Mouse (Mus musculus) thymus, adult 2 months (tissue): ENCODE data around the gene Kcns1. TPM values are rescaled to one million over a fixed set of nuclear protein-coding genes. Genes with fewer than 3 reads are reported as not detected.

ENCODE experiments used
- DNase-seq: peaks from one replicate; pipeline ENCODE4 v3.0.0; 2021
- H3K27ac ChIP-seq: fragments of 200-500 bp; 2 replicates; pipeline ENCODE4 v1.5.1; 2012; ENCODE audit warnings: low read length, control low read depth; ENCODE audit not compliant: control insufficient read depth, insufficient read depth
- H3K27me3 ChIP-seq: fragments of 200-500 bp; 2 replicates; pipeline ENCODE4 v1.6.1; 2012; ENCODE audit warnings: mild to moderate bottlenecking, low read length, moderate library complexity, mixed read lengths; ENCODE audit not compliant: control insufficient read depth, insufficient read depth
- H3K36me3 ChIP-seq: fragments of 200-500 bp; 2 replicates; pipeline ENCODE4 v1.6.1; 2012; ENCODE audit warnings: mild to moderate bottlenecking, low read length, moderate library complexity; ENCODE audit not compliant: control insufficient read depth, insufficient read depth
- H3K4me1 ChIP-seq: fragments of 200-500 bp; replicated peaks from 2 replicates; pipeline ENCODE4 v1.6.1; 2012; ENCODE audit warnings: low read length; ENCODE audit not compliant: control insufficient read depth, insufficient read depth
- H3K4me3 ChIP-seq: fragments of 200-500 bp; 2 replicates; pipeline ENCODE4 v1.5.1; 2012; ENCODE audit warnings: mild to moderate bottlenecking, low read length, control low read depth, moderate library complexity; ENCODE audit not compliant: control insufficient read depth, insufficient read depth
- CTCF ChIP-seq: fragments of 200-500 bp; IDR thresholded peaks from 2 replicates; pipeline ENCODE4 v1.5.1; 2012; ENCODE audit warnings: mild to moderate bottlenecking, control low read depth, low read length, moderate library complexity, borderline replicate concordance; ENCODE audit not compliant: control insufficient read depth, poor library complexity, insufficient read depth; ENCODE audit errors: extremely low read depth
- POLR2A ChIP-seq: fragments of 200-500 bp; IDR thresholded peaks from 2 replicates; pipeline ENCODE4 v1.6.1; 2012; ENCODE audit warnings: mild to moderate bottlenecking, low read length, control low read depth, moderate library complexity; ENCODE audit not compliant: control insufficient read depth, poor library complexity, insufficient read depth; ENCODE audit errors: extremely low read depth
- WGBS: fragments of 180-500 bp; shearing (Covaris S2); methylation state at CpG from one replicate; pipeline ENCODE4 v1.1.7; 2018; 5-methylcytosine and 5-hydroxymethylcytosine counted together
- polyA plus RNA-seq: library from polyadenylated mRNA; depleted of rRNA; stranded (reverse); fragments of >200 nt; gene quantifications from 2 replicates; pipeline ENCODE4 v1.2.3, GENCODE M21; 2012

Gene Kcns1
- polyA plus RNA-seq, 1 experiment: 0.07 TPM

GRCm38 (mm10) chr2:164196700-164196990 is 25.7 kb upstream of the Kcns1 start:
- H3K27ac ChIP-seq: no peak overlapping the region
- H3K4me3 ChIP-seq: no peak overlapping the region
- H3K27me3 ChIP-seq: no peaks in the 10 kb centered on the region
- DNase-seq: no peak
- no peaks in the 10 kb centered on the region for H3K4me1 ChIP-seq
- 91% methylated on average over 5 of the region's 5 CpGs for WGBS
- H3K36me3 ChIP-seq: no peaks in the 10 kb centered on the region
- TF ChIP-seq CTCF (no peak), POLR2A (no peak)

- no peak for DNase-seq
- Histone ChIP-seq H3K36me3 (no peaks in the 10 kb centered on the region), H3K4me1 (no peaks in the 10 kb centered on the region), H3K27me3 (no peaks in the 10 kb centered on the region), H3K27ac (no peak overlapping the region), H3K4me3 (no peak overlapping the region)
- 91% methylated on average over 5 of the region's 5 CpGs for WGBS
- TF ChIP-seq POLR2A: no peak
- TF ChIP-seq CTCF: no peak
These were observed 25.2 kb upstream of the Kcns1 start for GRCm38 (mm10) chr2:164195971-164196699.

- WGBS: 79% methylated on average over 5 of the region's 5 CpGs
- no peak for DNase-seq
- Histone ChIP-seq H3K4me1 (no peaks in the 10 kb centered on the region), H3K36me3 (no peaks in the 10 kb centered on the region), H3K27me3 (no peaks in the 10 kb centered on the region), H3K27ac (no peak overlapping the region), H3K4me3 (no peak overlapping the region)
- TF ChIP-seq CTCF (no peak), POLR2A (no peak)
These were observed 24.2 kb upstream of the Kcns1 start for GRCm38 (mm10) chr2:164194959-164195630.

- H3K4me3 ChIP-seq: no peak overlapping the region
- no peaks in the 10 kb centered on the region for H3K36me3 ChIP-seq
- TF ChIP-seq CTCF: no peak
- no peaks in the 10 kb centered on the region for H3K4me1 ChIP-seq
- H3K27me3 ChIP-seq: no peaks in the 10 kb centered on the region
- no peak for DNase-seq
- H3K27ac ChIP-seq: no peak overlapping the region
These were observed 21.4 kb upstream of the Kcns1 start for GRCm38 (mm10) chr2:164192279-164192678.

- no peaks in the 10 kb centered on the region for H3K36me3 ChIP-seq
- WGBS: 88% methylated on average over 6 of the region's 6 CpGs
- TF ChIP-seq CTCF (no peak), POLR2A (no peak)
These were observed 19.7 kb upstream of the Kcns1 start, which contains the start of gene Wfdc12 for GRCm38 (mm10) chr2:164190576-164190975. Gene Wfdc12, minus strand, starts transcription at chr2:164190608.

GRCm38 (mm10) chr2:164188722-164189121 is 17.8 kb upstream of the Kcns1 start:
- Histone ChIP-seq H3K4me3 (no peak overlapping the region), H3K27ac (no peak overlapping the region), H3K27me3 (no peaks in the 10 kb centered on the region), H3K36me3 (no peaks in the 10 kb centered on the region), H3K4me1 (peaks cover 4% of the 10 kb centered on the region; the same call in 1 of the 2 replicates)
- WGBS: 29% methylated on average over 5 of the region's 5 CpGs
- DNase-seq: peak; percentile 20
- TF ChIP-seq CTCF (peak; percentile 80; the same call in 1 of the 2 replicates), POLR2A (no peak)

More at GRCm38 (mm10) chr2:164190576-164190975, 19.7 kb upstream of the Kcns1 start, which contains the start of gene Wfdc12:
- H3K27me3 ChIP-seq: no peaks in the 10 kb centered on the region
- H3K4me3 ChIP-seq: no peak within 1 kb of the TSS
- no peak within 1 kb of the TSS for H3K27ac ChIP-seq
- no peaks in the 10 kb centered on the region for H3K4me1 ChIP-seq
- no peak for DNase-seq
